Comparison of ENCODE assay signal across 10 mouse cellular contexts in the genomic region with DNA sequence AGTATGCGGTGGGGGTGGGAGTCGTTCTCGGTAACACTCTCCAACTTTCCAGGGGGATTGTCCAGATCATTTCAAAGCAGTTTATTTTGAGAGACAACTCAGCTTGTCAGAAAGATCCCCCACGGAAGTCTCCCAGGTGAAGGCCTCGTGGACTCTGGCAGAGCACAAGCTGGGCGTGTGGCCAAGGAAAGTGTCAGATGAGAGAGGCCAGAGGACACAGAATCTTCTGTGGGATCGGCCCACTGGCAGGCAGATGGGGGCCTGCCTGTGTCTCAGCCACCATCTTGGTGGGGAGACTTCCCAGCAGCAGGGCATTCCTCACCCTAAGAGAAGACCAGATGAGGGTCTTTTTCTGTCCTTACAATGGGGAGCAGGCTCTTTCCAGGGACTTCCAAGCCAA.
DNase-seq lines count a peak whose midpoint lies in the region; ATAC-seq lines count a peak whose summit lies in the region.
"Had no signal": no experiment of that assay in that cellular context is flagged by ENCODE, and none has a peak within 500 bp of the region (broad histone marks: within the 10 kb centered on the region; RNA-seq: fewer than 3 reads in every experiment).

No protein-coding gene starts in this region.

- ATAC-seq in forebrain, embryonic 14.5 days = no peak
- no peak for ATAC-seq in forebrain, embryonic 16.5 days
- ATAC-seq: midbrain, embryonic 16.5 days had no signal

- no peaks in the 10 kb centered on the region for H3K27me3 ChIP-seq in forebrain, embryonic 14.5 days (replicated peaks; ENCODE audit: control insufficient read depth, insufficient read depth, low read length)
- no peaks in the 10 kb centered on the region for H3K27me3 ChIP-seq in forebrain, embryonic 16.5 days (replicated peaks; ENCODE audit: control insufficient read depth, insufficient read depth, low read length)
- no peaks in the 10 kb centered on the region for H3K27me3 ChIP-seq in heart, embryonic 10.5 days (ENCODE audit: insufficient read depth, poor library complexity, severe bottlenecking)

- H3K4me3 ChIP-seq in forebrain, embryonic 14.5 days (ENCODE audit: low read depth, low read length) = no peak overlapping the region
- no peak overlapping the region for H3K4me3 ChIP-seq in forebrain, embryonic 16.5 days (replicated peaks; ENCODE audit: low read length)
- no peak overlapping the region for H3K4me3 ChIP-seq in heart, embryonic 10.5 days
- H3K4me3 ChIP-seq: erythroblast, embryonic 14.5 days had no signal

- no peaks in the 10 kb centered on the region for H3K9me3 ChIP-seq in forebrain, embryonic 14.5 days (replicated peaks; ENCODE audit: control insufficient read depth, low read length)
- H3K9me3 ChIP-seq in forebrain, embryonic 16.5 days (ENCODE audit: control insufficient read depth, low read length) = no peaks in the 10 kb centered on the region
- H3K9me3 ChIP-seq in heart, embryonic 10.5 days = no peaks in the 10 kb centered on the region

- DNase-seq in forebrain, embryonic 14.5 days (ENCODE audit: low spot score) = no peak
- DNase-seq in testis, postnatal 10 days (ENCODE audit: low spot score) = peak; percentile 67
- DNase-seq in testis, postnatal 14 days (ENCODE audit: low spot score) = no peak
- no peak for DNase-seq in heart, embryonic 10.5 days (ENCODE audit: low spot score)
- DNase-seq in skeletal muscle tissue, adult 2 months (ENCODE audit: low read depth, low spot score) = peak; percentile 73
- no peak for DNase-seq in layer of hippocampus, adult 9-10 months (ENCODE audit: low spot score)
- no peak for DNase-seq in B cell, adult 2 months

- H3K36me3 ChIP-seq in forebrain, embryonic 14.5 days (ENCODE audit: control insufficient read depth, insufficient read depth, low read length) = peaks cover 58% of the 10 kb centered on the region
- H3K36me3 ChIP-seq in forebrain, embryonic 16.5 days (ENCODE audit: control insufficient read depth, insufficient read depth) = peaks cover 18% of the 10 kb centered on the region
- H3K36me3 ChIP-seq in heart, embryonic 10.5 days = 0 out of 2 replicates have a peak, but pooled peaks cover 3% of the 10 kb centered on the region

- WGBS in forebrain, embryonic 14.5 days = 75% methylated on average over 7 of the region's 7 CpGs
- 81% methylated on average over 7 of the region's 7 CpGs for WGBS in forebrain, embryonic 16.5 days
- WGBS in heart, embryonic 10.5 days = 54% methylated on average over 7 of the region's 7 CpGs

- 0 out of 2 replicates have a peak overlapping the region, but pooled peaks have one; percentile 2 for H3K27ac ChIP-seq in forebrain, embryonic 14.5 days (ENCODE audit: low read depth, low read length)
- no peak overlapping the region for H3K27ac ChIP-seq in forebrain, embryonic 16.5 days (ENCODE audit: low read length)
- peak overlapping the region; percentile 13; the same call in 1 of the 2 replicates for H3K27ac ChIP-seq in heart, embryonic 10.5 days

- H3K9ac ChIP-seq in forebrain, embryonic 14.5 days (ENCODE audit: low read length) = no peak overlapping the region
- no peak overlapping the region for H3K9ac ChIP-seq in forebrain, embryonic 16.5 days (replicated peaks; ENCODE audit: low read depth, low read length)

- H3K4me2 ChIP-seq in forebrain, embryonic 14.5 days (ENCODE audit: low read length) = no peak overlapping the region
- H3K4me2 ChIP-seq in forebrain, embryonic 16.5 days (ENCODE audit: low read length) = no peak overlapping the region

- H3K4me1 ChIP-seq in forebrain, embryonic 14.5 days (ENCODE audit: control insufficient read depth, insufficient read depth, low read length) = peaks cover under 1% of the 10 kb centered on the region; the same call in 1 of the 2 replicates
- H3K4me1 ChIP-seq in forebrain, embryonic 16.5 days (replicated peaks; ENCODE audit: control insufficient read depth, insufficient read depth, low read length) = no peaks in the 10 kb centered on the region
- peaks cover 13% of the 10 kb centered on the region; the same call in 1 of the 2 replicates for H3K4me1 ChIP-seq in heart, embryonic 10.5 days

Comparison
In these comparisons a context has a peak if more than half of its experiments do, and no peak if none do; other contexts are left out.
1. DNase-seq: peak in testis, postnatal 10 days (single experiment) and skeletal muscle tissue, adult 2 months (single experiment); none in forebrain, embryonic 14.5 days (single experiment), testis, postnatal 14 days (single experiment), heart, embryonic 10.5 days (single experiment), layer of hippocampus, adult 9-10 months (single experiment) and B cell, adult 2 months (0 of 2).